Mouse (Mus musculus): ENCODE measurements at regions not wholly inside any gene's neighbourhood (a gene's known extent, or its start where the extent isn't known, plus 50 kb on each side); places are given as distances from the start of the nearest gene placed in this dataset.

DNA sequence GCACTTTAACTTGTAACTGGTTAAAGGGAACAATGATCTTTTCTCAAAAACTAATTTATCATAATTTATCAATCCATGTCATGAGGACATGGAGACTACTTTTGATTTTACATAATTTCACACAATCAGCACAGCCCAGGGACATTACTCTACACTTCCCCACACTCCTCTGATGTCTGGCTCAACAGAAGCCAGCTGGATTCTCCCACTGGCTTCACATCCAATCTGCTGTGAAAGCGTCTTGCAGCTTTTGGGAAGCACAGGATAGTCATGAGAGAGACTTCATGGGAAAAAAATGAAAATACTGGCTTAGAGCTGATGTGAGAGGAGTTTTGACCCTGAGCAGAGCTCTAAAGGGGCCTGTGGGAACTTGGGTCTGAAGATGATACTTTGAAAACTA lies 61.7 kb upstream of the Hrasls start:
- DNase-seq: no peak
- intact Hi-C loops (cut with DNase I): no loop called here

DNA sequence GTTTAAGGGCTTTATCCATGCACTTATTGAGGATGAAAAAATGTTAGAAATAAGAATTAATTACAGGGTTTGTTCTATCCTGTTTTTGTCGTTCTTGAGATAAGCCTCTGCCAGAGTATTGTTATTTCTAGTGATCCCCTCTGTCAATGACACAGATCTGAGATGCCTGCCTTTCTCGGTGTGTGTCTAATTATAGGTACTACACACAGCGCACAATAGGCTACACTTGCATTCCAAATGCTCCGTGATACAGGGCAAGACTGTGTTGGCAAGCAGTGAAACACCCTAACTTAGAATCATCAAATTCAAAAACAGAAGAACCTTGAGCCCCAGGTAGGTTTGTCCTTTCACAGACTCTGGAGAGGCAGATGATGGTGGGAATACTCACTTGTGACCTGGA lies 90.3 kb upstream of the Hrasls start:
- intact Hi-C loops (cut with DNase I): no loop called here
- no peak for DNase-seq

DNA sequence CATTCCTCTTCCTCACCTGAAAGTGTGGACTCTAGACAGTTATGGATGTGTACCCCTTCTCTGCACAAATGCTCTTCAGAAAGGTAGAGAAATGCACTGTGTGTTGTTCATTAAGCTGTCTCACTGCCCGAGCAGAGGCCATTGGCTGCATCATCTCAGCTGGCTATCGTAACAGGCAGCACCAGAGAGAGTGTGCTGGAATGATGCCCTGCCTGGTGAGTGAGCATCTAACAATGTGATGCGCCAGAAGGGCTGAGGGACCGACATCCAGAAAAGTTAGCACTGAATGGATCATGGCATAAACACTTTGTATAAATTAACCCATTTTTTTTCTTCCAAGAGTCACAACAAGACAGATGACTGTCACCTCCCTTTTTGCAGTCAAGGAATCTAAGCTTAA lies 112.7 kb upstream of the Hrasls start:
- intact Hi-C loops (cut with DNase I): no loop called here
- no peak for DNase-seq

GRCm38 (mm10) chr16:29065961-29066360 lies 136.5 kb upstream of the Mb21d2 start:
- intact Hi-C loops (cut with DNase I): no loop called here
- no peak for DNase-seq

- intact Hi-C loops (cut with DNase I): no loop called here
- DNase-seq: no peak
Measured at GRCm38 (mm10) chr16:29065097-29065785, 135.8 kb upstream of the Mb21d2 start.

DNA sequence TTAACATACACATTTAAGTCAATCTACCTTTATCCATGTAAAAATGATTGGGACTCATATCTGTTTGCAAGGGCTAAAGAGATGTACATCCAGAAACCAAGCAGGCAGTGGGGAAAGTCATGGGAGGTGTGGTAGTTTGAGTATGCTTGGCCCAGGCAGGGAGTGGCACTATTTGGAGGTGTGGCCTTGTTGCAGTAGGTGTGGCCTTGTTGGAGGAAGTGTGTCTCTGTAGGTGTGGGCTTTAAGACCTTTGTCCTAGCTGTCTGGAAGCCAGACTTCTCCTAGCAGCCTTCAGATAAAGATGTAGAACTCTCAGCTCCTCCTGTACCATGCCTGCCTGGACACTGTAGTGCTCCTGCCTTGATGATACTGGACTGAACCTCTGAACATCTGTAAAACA lies 133.9 kb upstream of the Mb21d2 start:
- DNase-seq: no peak
- intact Hi-C loops (cut with DNase I): no loop called here

GRCm38 (mm10) chr16:29057076-29057475 lies 127.6 kb upstream of the Mb21d2 start:
- DNase-seq: no peak
- intact Hi-C loops (cut with DNase I): no loop called here

GRCm38 (mm10) chr16:29054423-29054822 lies 125.0 kb upstream of the Mb21d2 start:
- intact Hi-C loops (cut with DNase I): no loop called here
- DNase-seq: no peak

DNA sequence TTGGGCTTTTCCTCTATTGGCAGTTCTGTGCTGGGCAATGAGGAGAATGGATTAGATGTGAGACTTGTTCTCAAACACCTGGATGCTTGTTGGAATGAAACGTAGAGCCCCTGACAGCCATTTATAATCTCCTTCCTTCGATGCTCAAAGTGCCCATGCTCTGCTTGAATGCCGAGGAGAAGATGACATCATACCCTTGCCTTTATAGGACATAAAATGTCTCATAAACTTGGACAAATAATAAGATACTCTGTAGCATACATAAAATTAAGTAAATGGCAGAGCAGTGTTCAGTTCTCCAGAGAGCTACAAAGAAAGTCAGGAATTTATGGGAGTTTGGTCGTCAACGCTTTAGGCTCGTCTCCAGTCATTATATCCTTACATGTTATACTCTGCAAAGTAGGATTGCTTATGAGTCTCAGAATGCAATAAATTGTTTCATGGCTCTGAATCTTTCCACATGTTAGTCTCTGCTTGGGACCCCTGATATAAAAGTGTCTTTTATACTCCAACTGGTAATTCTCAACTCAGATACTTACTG lies 117.0 kb upstream of the Mb21d2 start:
- intact Hi-C loops (cut with DNase I): no loop called here
- DNase-seq: no peak

DNA sequence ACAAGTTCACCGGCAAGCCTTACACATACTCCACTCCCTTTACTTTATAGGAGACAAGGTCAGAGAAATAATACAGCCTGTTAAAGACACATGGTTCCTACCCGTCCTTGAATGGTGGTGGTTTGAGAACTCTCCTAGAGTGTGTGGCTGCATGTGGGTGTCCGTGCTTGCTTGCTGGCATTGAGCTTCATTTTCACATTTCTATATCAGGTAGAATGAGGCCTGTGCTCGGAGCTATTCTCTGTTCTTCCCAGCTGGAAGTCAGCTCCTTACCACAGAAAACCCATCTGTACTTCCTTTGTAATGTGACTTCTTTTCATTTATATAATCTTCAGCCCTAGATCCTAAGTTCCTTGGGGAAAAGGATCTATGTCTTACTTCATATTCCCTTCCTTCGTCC lies 106.0 kb upstream of the Mb21d2 start:
- intact Hi-C loops (cut with DNase I): no loop called here
- no peak for DNase-seq

- DNase-seq: no peak
Measured at GRCm38 (mm10) chr16:29034053-29034794, 104.8 kb upstream of the Mb21d2 start.

DNA sequence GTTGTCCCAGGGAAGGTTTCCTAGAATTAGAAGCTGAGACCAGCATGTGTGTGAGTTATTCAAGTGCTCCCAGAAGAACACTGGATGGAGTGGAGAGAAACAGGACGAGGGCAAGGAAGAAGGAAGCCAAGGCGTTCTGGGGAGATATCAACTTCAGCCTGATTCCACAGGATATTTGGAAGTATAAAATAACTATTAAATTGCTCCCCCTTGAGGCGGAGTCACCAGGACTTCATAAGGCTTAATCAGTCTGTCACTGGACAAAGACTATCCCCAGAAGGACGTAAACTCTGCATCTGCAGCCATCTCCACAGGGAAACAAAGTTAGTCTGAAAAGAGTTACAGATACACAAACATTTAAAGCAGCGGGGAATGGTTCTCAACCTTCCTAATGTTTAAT lies 103.9 kb upstream of the Mb21d2 start:
- intact Hi-C loops (cut with DNase I): loop anchor here (5.0 kb wide), 1 partner anchor 196 kb away; no protein-coding TSS in a partner anchor
- no peak for DNase-seq

More at GRCm38 (mm10) chr16:29034053-29034794, 104.8 kb upstream of the Mb21d2 start:
- intact Hi-C loops (cut with DNase I): loop anchor here (5.0 kb wide), 1 partner anchor 197 kb away; no protein-coding TSS in a partner anchor

DNA sequence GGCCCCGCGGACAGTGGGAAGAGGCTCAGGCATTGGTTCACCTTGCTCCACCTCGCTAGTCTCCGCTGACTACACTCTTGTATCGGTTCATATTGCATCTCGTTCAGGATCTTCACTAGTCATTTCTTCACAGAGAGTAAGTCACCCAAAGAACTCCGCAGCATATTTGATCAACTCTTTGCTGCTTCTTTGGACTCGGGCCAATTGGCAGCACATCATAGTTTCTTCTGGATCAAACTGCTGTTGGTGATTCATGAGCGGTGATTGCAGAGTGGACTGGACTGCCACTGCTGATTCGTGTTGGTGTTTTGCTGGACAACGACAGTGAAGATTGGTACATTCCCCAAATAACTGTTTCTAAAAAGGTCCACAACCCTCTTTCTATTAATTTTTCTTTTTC lies 98.4 kb upstream of the Mb21d2 start:
- intact Hi-C loops (cut with DNase I): loop anchor here (10.0 kb wide), 1 partner anchor 537 kb away; no protein-coding TSS in a partner anchor
- DNase-seq: no peak

GRCm38 (mm10) chr16:29001249-29001648 lies 71.8 kb upstream of the Mb21d2 start:
- no peak for DNase-seq
- intact Hi-C loops (cut with DNase I): no loop called here

DNA sequence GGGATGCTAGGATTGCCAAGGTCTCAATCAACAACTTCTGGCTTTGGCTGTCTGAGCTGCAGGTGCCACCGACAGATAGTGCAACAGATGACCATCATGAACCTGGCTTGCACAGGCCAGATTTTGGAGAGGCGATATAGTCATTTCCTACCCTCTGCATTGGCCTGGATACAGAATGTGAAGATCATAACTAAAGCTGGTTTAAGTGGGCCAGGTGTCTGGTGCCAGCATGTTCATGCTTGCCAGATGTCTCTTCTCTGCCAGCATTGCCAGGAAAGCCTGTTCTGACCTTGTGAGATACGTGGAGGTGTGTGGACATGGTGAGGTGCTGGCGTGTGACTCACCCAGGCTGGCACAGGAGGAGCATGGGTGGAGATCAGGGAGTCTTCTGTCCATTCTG lies 70.2 kb upstream of the Mb21d2 start:
- DNase-seq: no peak
- intact Hi-C loops (cut with DNase I): no loop called here

- intact Hi-C loops (cut with DNase I): no loop called here
Measured at GRCm38 (mm10) chr16:28996629-28997028, 67.2 kb upstream of the Mb21d2 start.

DNA sequence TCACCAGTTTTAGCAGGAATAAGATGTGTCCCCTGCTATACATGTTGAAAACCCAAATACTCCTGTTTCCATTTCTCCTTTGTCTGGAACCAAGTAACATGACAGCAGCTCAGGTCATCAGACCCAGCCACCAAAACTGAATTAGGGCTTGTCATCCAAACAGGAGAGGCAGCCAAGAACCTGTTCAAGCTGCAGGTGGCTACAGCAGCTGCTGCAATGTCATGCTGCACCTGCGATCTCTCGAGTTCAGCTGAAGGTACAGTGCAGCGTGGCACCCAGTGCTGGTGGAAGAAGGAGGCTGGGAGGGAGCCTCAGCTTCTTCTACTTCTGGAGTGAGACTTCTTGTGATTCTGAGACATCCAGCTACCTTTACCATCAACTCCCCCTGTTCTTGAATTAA lies 61.2 kb upstream of the Mb21d2 start:
- intact Hi-C loops (cut with DNase I): no loop called here
- DNase-seq: no peak

More at GRCm38 (mm10) chr16:28996629-28997028, 67.2 kb upstream of the Mb21d2 start:
- DNase-seq: no peak

GRCm38 (mm10) chr16:28984931-28985330 lies 55.5 kb upstream of the Mb21d2 start:
- no peak for DNase-seq
- intact Hi-C loops (cut with DNase I): no loop called here

DNA sequence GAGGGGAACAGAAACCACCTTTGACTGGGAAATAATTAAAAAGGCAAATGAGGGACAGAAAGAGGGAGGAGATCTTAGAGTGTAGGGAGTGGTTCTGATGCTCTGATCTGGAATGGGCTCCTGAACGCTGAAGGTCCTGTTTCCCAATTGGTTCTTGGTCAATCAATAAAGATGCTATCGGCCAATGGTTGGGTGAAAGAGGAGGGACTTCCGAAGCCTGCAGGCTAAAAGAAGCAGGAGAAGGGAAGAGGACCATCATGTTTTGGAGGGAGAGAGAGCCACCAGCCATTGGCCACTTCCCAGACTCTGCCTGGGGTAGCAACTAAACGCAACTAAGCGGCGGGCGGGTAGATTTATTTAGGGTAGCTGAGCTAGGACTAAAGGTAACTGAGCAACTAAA lies 53.4 kb upstream of the Mb21d2 start:
- DNase-seq: no peak
- intact Hi-C loops (cut with DNase I): no loop called here

Measured in gastrocnemius, postnatal 36 days (tissue).